Mouse (Mus musculus) olfactory bulb, adult 2 months (tissue): Measurements from ENCODE around the gene Tk2. TPM values are rescaled to one million over a fixed set of nuclear protein-coding genes. Genes with fewer than 3 reads are reported as not detected.

Experiments
- H3K27ac ChIP-seq: fragments of 200-500 bp; 2 replicates; pipeline ENCODE4 v1.5.1; 2012; ENCODE audit warnings: low read depth, low read length; ENCODE audit not compliant: insufficient read depth
- H3K4me1 ChIP-seq: fragments of 200-500 bp; 2 replicates; pipeline ENCODE4 v1.6.1; 2012; ENCODE audit warnings: low read length; ENCODE audit not compliant: control insufficient read depth, insufficient read depth
- H3K4me3 ChIP-seq: fragments of 200-500 bp; 2 replicates; pipeline ENCODE4 v1.5.1; 2012; ENCODE audit warnings: mild to moderate bottlenecking, low read depth, low read length, moderate library complexity; ENCODE audit not compliant: insufficient read depth
- CTCF ChIP-seq: fragments of 200-500 bp; IDR thresholded peaks from 2 replicates; pipeline ENCODE4 v1.5.1; 2012; ENCODE audit warnings: low read depth, mild to moderate bottlenecking, low read length, moderate library complexity; ENCODE audit not compliant: insufficient read depth
- POLR2A ChIP-seq: fragments of 200-500 bp; IDR thresholded peaks from 2 replicates; pipeline ENCODE4 v1.6.1; 2012; ENCODE audit warnings: mild to moderate bottlenecking, low read depth, low read length, moderate library complexity; ENCODE audit not compliant: insufficient read depth
- WGBS: fragments of 180-500 bp; shearing (Covaris S2); methylation state at CpG from one replicate; pipeline ENCODE4 v1.1.7; 2018; 5-methylcytosine and 5-hydroxymethylcytosine counted together
- polyA plus RNA-seq: library from polyadenylated mRNA; stranded (reverse); fragments of >200 nt; gene quantifications from 2 replicates; pipeline ENCODE4 v1.2.4, GENCODE M21; 2012; ENCODE audit warnings: low replicate concordance; ENCODE audit not compliant: missing spikeins, insufficient read depth, insufficient read length

Gene Tk2
- polyA plus RNA-seq, 1 experiment = not detected

DNA sequence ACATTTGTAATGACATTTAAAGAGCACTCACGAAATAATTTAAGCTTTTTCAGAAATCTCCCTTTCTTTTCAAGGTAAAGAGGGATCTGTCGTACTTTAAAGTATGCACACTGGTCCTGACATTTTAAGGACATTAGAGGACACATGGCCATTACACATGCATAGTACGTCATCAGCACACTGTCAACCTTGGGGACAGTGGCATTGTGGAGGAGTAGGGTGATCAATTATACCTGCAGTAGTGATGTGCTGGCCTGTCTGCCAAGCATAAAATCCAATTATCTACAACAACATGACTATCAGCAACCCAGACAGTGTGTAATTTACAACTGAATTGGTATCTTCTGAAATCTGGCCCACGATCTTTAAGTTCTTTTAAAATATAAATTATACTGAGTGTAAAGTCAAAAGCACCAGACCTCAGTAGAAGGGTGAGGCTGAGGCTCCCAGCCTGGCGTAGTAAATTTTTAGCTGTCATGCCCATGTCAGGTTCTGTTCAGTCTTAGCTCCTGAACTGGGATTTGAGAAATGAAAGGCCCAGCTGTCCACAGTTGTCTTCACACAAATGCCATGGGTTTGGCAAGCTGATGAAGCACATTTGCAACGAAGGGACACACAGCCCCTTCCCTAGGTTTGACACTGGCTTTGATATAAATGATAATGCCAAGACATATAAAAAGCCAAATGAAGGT is 57.4 kb downstream of the Tk2 start:
- 75% methylated on average over 6 of the region's 6 CpGs for WGBS
- Histone ChIP-seq H3K4me1 (peaks cover 2% of the 10 kb centered on the region; the same call in 1 of the 2 replicates), H3K4me3 (no peak overlapping the region), H3K27ac (no peak overlapping the region)
- no peak for TF ChIP-seq CTCF
- no peak for TF ChIP-seq POLR2A

DNA sequence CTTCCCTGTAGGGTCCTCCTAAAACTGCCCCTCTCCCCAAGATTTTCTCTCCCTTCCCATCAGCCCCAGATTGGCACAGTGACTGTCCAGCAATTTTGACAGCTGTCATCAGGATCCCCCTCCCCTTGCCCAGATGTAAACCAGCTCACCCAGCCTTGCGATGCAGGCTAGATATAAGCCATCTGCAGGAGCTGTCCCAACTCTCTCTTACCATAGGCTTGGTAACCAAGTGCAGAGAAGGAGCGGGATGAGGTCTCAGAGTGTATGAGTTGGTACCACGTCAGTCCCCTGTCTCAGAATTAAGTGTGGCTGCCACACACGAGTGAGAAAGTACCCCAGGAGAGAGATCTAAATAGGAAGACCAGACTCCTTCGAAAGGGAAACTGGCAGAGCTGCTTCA is 59.9 kb downstream of the Tk2 start:
- Histone ChIP-seq H3K27ac (no peak overlapping the region), H3K4me3 (no peak overlapping the region), H3K4me1 (peaks cover 2% of the 10 kb centered on the region; the same call in 1 of the 2 replicates)
- 79% methylated on average over 5 of the region's 5 CpGs for WGBS
- TF ChIP-seq CTCF (no peak), POLR2A (no peak)

DNA sequence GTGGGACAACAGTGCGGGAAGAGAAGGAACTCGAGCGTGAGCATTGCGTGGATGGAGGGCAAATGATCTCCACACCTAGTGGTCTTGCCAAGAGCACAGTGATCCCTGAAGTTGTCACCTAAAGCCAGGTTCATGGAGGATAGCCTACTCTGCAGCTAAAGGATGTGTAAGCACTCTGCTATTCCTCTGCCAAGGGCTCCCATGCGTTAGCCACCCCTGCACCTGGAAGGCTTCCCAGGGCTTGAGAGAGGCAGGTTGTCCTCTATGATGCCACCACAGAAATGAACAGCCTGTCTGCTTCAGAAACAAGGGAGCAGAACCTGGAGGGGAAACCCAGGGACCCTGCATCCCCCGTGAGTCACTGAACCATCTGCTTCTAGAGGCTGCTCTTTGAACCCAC is 60.7 kb downstream of the Tk2 start:
- Histone ChIP-seq H3K4me3 (no peak overlapping the region), H3K4me1 (peaks cover 2% of the 10 kb centered on the region; the same call in 1 of the 2 replicates), H3K27ac (no peak overlapping the region)
- WGBS = 91% methylated on average over 6 of the region's 6 CpGs
- TF ChIP-seq CTCF (no peak), POLR2A (no peak)

DNA sequence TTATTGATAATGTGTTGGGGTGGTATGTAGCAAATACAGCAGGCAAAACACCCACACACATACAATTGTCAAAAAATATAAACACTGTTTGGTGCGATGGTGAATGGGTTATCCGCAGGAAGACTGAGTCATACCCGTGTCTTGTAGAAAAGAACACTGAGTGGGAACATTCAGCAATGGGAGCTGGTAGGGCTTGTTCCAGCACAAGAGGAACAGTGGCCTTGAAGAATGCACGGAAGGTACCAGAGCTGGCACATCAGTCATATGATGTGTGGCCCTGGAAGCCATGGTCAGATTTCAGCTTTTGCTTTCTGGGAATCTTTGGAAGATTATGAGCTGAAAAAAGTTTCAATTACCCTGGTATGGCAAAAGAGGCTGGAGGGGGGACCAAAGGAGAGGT is 61.5 kb downstream of the Tk2 start:
- Histone ChIP-seq H3K27ac (no peak overlapping the region), H3K4me1 (no peaks in the 10 kb centered on the region), H3K4me3 (no peak overlapping the region)
- TF ChIP-seq CTCF = no peak
- no peak for TF ChIP-seq POLR2A
- 59% methylated on average over 4 of the region's 4 CpGs for WGBS

DNA sequence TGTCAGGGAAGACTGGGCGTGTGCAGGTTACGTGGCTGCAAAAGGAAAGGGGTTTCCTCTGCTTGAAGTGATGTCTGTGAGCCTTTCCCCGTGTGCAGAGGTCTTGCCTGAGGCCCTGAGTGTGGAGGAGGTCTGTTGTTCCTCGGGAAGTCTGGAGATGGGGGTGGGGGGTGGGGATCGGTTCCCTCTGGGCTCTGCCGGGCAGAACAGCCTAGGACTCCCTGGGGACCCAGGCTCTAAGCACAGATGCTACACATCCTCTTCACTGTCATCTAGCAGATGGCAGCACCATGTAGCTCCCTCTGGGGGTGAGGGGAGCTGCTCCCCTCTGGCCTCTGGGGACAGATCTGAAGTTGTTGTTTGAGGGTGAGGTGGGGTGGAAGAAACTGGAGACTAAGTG is 63.5 kb downstream of the Tk2 start:
- H3K27ac ChIP-seq = no peak overlapping the region
- H3K4me1 ChIP-seq = no peaks in the 10 kb centered on the region
- TF ChIP-seq CTCF (no peak), POLR2A (no peak)
- H3K4me3 ChIP-seq = no peak overlapping the region
- 41% methylated on average over 6 of the region's 6 CpGs for WGBS

DNA sequence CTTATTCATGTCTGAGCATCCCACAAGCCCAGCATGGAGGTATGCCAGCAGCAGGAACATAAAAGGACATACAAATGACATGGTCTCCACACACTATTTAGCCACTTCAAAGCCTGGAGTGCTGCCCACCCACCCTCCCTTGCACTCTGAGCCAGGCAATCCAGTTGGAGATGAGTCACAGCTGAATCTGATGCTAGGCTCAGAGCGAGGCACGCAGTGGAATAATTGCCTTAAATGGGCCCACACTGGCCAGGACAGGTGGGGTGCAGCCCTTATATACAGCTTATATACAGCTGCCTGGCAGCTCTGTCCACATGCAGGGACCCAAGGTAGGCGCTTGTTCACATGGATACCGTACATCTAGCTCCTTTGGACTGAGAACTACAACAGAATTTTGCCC is 71.3 kb downstream of the Tk2 start:
- Histone ChIP-seq H3K27ac (no peak overlapping the region), H3K4me3 (no peak overlapping the region), H3K4me1 (peaks cover 11% of the 10 kb centered on the region)
- TF ChIP-seq POLR2A (no peak), CTCF (no peak)
- WGBS = 60% methylated on average over 4 of the region's 4 CpGs

Other genes starting within 250 kb of the Tk2 start
- not detected in 2 replicates for gene Cdh5, start 146.9 kb downstream of the Tk2 start, polyA plus RNA-seq
- gene Bean1, start 78.1 kb downstream of the Tk2 start, polyA plus RNA-seq = not detected in 2 replicates
- gene Cklf, start 2.3 kb upstream of the Tk2 start, polyA plus RNA-seq = not detected in 2 replicates
- gene Cmtm2a, start 44.6 kb upstream of the Tk2 start, polyA plus RNA-seq = not detected in 2 replicates
- gene Gm45711, start 61.5 kb upstream of the Tk2 start, polyA plus RNA-seq = not detected in 2 replicates
- not detected in 2 replicates for gene Cmtm1, start 61.6 kb upstream of the Tk2 start, polyA plus RNA-seq
- not detected in 2 replicates for gene Gm11020, start 73.0 kb upstream of the Tk2 start, polyA plus RNA-seq
- gene Cmtm2b, start 73.7 kb upstream of the Tk2 start, polyA plus RNA-seq = not detected in 2 replicates
- gene Cmtm3, start 90.9 kb upstream of the Tk2 start, polyA plus RNA-seq = not detected in 2 replicates
- not detected in 2 replicates for gene Cmtm4, start 147.2 kb upstream of the Tk2 start, polyA plus RNA-seq
- gene Dync1li2, start 194.5 kb upstream of the Tk2 start, polyA plus RNA-seq = 65.6 TPM in 1 of 2 replicates, not detected in the other